Mouse (Mus musculus) liver, adult (tissue): Measurements from ENCODE around the gene Cmas.

Experiments
- GATA4 ChIP-seq: IDR thresholded peaks from 2 replicates; pipeline ENCODE4 v1.6.1; 2014; ENCODE audit warnings: mild to moderate bottlenecking, low read length; ENCODE audit not compliant: insufficient replicate concordance

Cmas gene

GRCm38 (mm10) chr6:142776935-142777334, 20.4 kb downstream of the Cmas start:
- TF ChIP-seq GATA4 = no peak

- TF ChIP-seq GATA4 = no peak
These were observed 22.7 kb downstream of the Cmas start for GRCm38 (mm10) chr6:142779045-142779811.

- no peak for TF ChIP-seq GATA4
These were observed 23.5 kb downstream of the Cmas start for GRCm38 (mm10) chr6:142779812-142780573.

GRCm38 (mm10) chr6:142780574-142781033, 24.1 kb downstream of the Cmas start:
- no peak for TF ChIP-seq GATA4

GRCm38 (mm10) chr6:142781286-142781685, 24.8 kb downstream of the Cmas start:
- no peak for TF ChIP-seq GATA4

- no peak for TF ChIP-seq GATA4
These were observed 28.9 kb downstream of the Cmas start for GRCm38 (mm10) chr6:142785343-142785742.

GRCm38 (mm10) chr6:142786106-142786505, 29.6 kb downstream of the Cmas start:
- TF ChIP-seq GATA4 = no peak

- no peak for TF ChIP-seq GATA4
These were observed 31.8 kb downstream of the Cmas start for GRCm38 (mm10) chr6:142788042-142788987.

GRCm38 (mm10) chr6:142789736-142790135, 33.2 kb downstream of the Cmas start:
- TF ChIP-seq GATA4 = no peak

GRCm38 (mm10) chr6:142792241-142792968, 35.9 kb downstream of the Cmas start:
- TF ChIP-seq GATA4 = no peak

- no peak for TF ChIP-seq GATA4
These were observed 37.0 kb downstream of the Cmas start for GRCm38 (mm10) chr6:142793468-142793867.

GRCm38 (mm10) chr6:142795087-142795486, 38.6 kb downstream of the Cmas start:
- TF ChIP-seq GATA4 = no peak

GRCm38 (mm10) chr6:142795655-142796441, 39.4 kb downstream of the Cmas start:
- no peak for TF ChIP-seq GATA4

GRCm38 (mm10) chr6:142797996-142798395, 41.5 kb downstream of the Cmas start:
- no peak for TF ChIP-seq GATA4
